Comparison of ENCODE assay signal across 8 mouse cellular contexts in the genomic region with DNA sequence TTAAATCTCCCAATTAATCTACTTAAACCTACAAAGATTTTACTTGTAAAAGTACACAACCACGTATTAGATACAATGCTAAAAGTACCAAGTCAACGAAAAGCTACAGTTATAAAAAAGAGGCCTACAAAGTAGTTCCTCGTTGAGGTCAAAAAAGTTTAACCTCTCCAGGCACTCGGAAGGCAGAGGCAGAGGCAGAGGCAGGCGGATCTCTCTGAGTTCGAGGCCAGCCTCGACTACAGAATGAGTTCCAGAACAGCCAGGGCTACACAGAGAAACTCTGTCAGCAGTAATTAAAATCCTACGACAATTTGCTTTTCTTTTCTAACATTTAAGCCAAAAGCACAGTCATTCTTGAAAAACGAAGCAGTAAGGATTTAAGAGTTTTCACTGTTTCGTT. TPM values are rescaled to one million over a fixed set of nuclear protein-coding genes. Genes with fewer than 3 reads are reported as not detected.
DNase-seq lines count a peak whose midpoint lies in the region; ATAC-seq and TF ChIP-seq lines count a peak whose summit lies in the region.

No protein-coding gene starts in this region.

- no peaks in the 10 kb centered on the region for H3K27me3 ChIP-seq in heart, embryonic 10.5 days (ENCODE audit: insufficient read depth, poor library complexity, severe bottlenecking)
- H3K27me3 ChIP-seq in ES-Bruce4 (ENCODE audit: control insufficient read depth, insufficient read depth, low read length, poor library complexity, severe bottlenecking): no peaks in the 10 kb centered on the region
- H3K27me3 ChIP-seq in hindbrain, embryonic 11.5 days (ENCODE audit: control insufficient read depth, insufficient read depth, low read length): no peaks in the 10 kb centered on the region
- H3K27me3 ChIP-seq in midbrain, embryonic 11.5 days (ENCODE audit: control insufficient read depth, insufficient read depth, low read length): no peaks in the 10 kb centered on the region

- H3K4me1 ChIP-seq in heart, embryonic 10.5 days: peaks cover 5% of the 10 kb centered on the region; the same call in 1 of the 2 replicates
- peaks cover 2% of the 10 kb centered on the region for H3K4me1 ChIP-seq in ES-Bruce4 (ENCODE audit: control insufficient read depth, insufficient read depth, low read length)
- no peaks in the 10 kb centered on the region for H3K4me1 ChIP-seq in hindbrain, embryonic 11.5 days (replicated peaks; ENCODE audit: control insufficient read depth, insufficient read depth, low read length)
- H3K4me1 ChIP-seq in midbrain, embryonic 11.5 days (ENCODE audit: control insufficient read depth, insufficient read depth, low read length): peaks cover 11% of the 10 kb centered on the region

- H3K27ac ChIP-seq in heart, embryonic 10.5 days: peak overlapping the region; percentile 99; the same call in 1 of the 2 replicates
- no peak overlapping the region for H3K27ac ChIP-seq in ES-Bruce4 (ENCODE audit: insufficient read depth, low read length)
- no peak overlapping the region for H3K27ac ChIP-seq in hindbrain, embryonic 11.5 days (ENCODE audit: low read depth, low read length)
- no peak overlapping the region for H3K27ac ChIP-seq in midbrain, embryonic 11.5 days (ENCODE audit: low read depth, low read length)

- peak overlapping the region; percentile 40 for H3K4me2 ChIP-seq in hindbrain, embryonic 11.5 days (replicated peaks; ENCODE audit: low read depth, low read length)
- peak overlapping the region; percentile 58 for H3K4me2 ChIP-seq in midbrain, embryonic 11.5 days

- no peak for TF ChIP-seq EP300 in ES-Bruce4 (IDR thresholded peaks at IDR 0.05; ENCODE audit: insufficient read depth, low read depth, low read length)

- ATAC-seq in hindbrain, embryonic 11.5 days (ENCODE audit: low FRiP score): no peak
- no peak for ATAC-seq in midbrain, embryonic 11.5 days (ENCODE audit: low FRiP score)

- DNase-seq in heart, embryonic 10.5 days (ENCODE audit: low spot score): no peak
- DNase-seq in heart, postnatal 25 days (ENCODE audit: low spot score): no peak
- DNase-seq in hindbrain, embryonic 11.5 days (ENCODE audit: low spot score): peak; percentile 40
- DNase-seq in midbrain, embryonic 11.5 days (ENCODE audit: low spot score, missing footprints): peak; percentile 88
- no peak for DNase-seq in urinary bladder, postnatal 25 days (ENCODE audit: low spot score)
- no peak for DNase-seq in right cerebral cortex, postnatal 4 days
- DNase-seq in layer of hippocampus, adult 8-10 months (ENCODE audit: low spot score in 2 of 2): no peak

- no peaks in the 10 kb centered on the region for H3K9me3 ChIP-seq in heart, embryonic 10.5 days
- no peaks in the 10 kb centered on the region for H3K9me3 ChIP-seq in ES-Bruce4 (replicated peaks; ENCODE audit: control insufficient read depth, insufficient read depth, low read length, poor library complexity, severe bottlenecking)
- no peaks in the 10 kb centered on the region for H3K9me3 ChIP-seq in hindbrain, embryonic 11.5 days (ENCODE audit: control insufficient read depth, low read length)
- H3K9me3 ChIP-seq in midbrain, embryonic 11.5 days (ENCODE audit: control insufficient read depth, low read length): no peaks in the 10 kb centered on the region

- no peak for TF ChIP-seq CTCF in ES-Bruce4 (IDR thresholded peaks at IDR 0.05; ENCODE audit: low read depth, low read length)

- TF ChIP-seq POLR2A in ES-Bruce4 (IDR thresholded peaks at IDR 0.05; ENCODE audit: insufficient read depth, low read length): no peak

- H3K4me3 ChIP-seq in heart, embryonic 10.5 days: peak overlapping the region; percentile 97
- peak overlapping the region; percentile 70 for H3K4me3 ChIP-seq in ES-Bruce4 (ENCODE audit: low read depth, low read length)
- peak overlapping the region; percentile 100 for H3K4me3 ChIP-seq in hindbrain, embryonic 11.5 days (ENCODE audit: low read depth, low read length)
- H3K4me3 ChIP-seq in midbrain, embryonic 11.5 days (ENCODE audit: low read depth, low read length): peak overlapping the region; percentile 99

- peak overlapping the region; percentile 98 for H3K9ac ChIP-seq in ES-Bruce4 (ENCODE audit: low read depth, poor library complexity, severe bottlenecking)
- H3K9ac ChIP-seq in hindbrain, embryonic 11.5 days (ENCODE audit: low read depth, low read length): peak overlapping the region; percentile 100; the same call in 1 of the 2 replicates
- peak overlapping the region; percentile 100 for H3K9ac ChIP-seq in midbrain, embryonic 11.5 days (ENCODE audit: low read length)

- intact Hi-C loops in heart, postnatal 25 days (cut with DNase I): loop anchor here (10.0 kb wide), 1 partner anchor 310 kb away; the partner anchor contains the start of gene Cct2

- 24% methylated on average over 10 of the region's 10 CpGs for WGBS in heart, embryonic 10.5 days
- 28% methylated on average over 10 of the region's 10 CpGs for WGBS in hindbrain, embryonic 11.5 days
- WGBS in midbrain, embryonic 11.5 days: 31% methylated on average over 10 of the region's 10 CpGs

- no peaks in the 10 kb centered on the region for H3K36me3 ChIP-seq in heart, embryonic 10.5 days
- H3K36me3 ChIP-seq in ES-Bruce4 (ENCODE audit: control insufficient read depth, insufficient read depth, low read length, poor library complexity, severe bottlenecking): no peaks in the 10 kb centered on the region
- H3K36me3 ChIP-seq in hindbrain, embryonic 11.5 days (ENCODE audit: control insufficient read depth, insufficient read depth, low read length): no peaks in the 10 kb centered on the region
- no peaks in the 10 kb centered on the region for H3K36me3 ChIP-seq in midbrain, embryonic 11.5 days (ENCODE audit: control insufficient read depth, insufficient read depth, low read length)

RNA-seq across cellular contexts. Expression of gene Cpsf6, which starts 4.7 kb away (rescaled TPM):
- 128 and 138 TPM in 2 replicates for polyA plus RNA-seq in heart, embryonic 10.5 days (2016; fragmentation: Nextera tagmentation; extraction: Ambion mirVana)
- 10 to 100 TPM; 27.9 to 35.2 TPM for total RNA-seq in heart, postnatal 25 days (2021)
- 205 and 225 TPM in 2 replicates for polyA plus RNA-seq in ES-Bruce4 (2011; ENCODE audit: insufficient read depth, insufficient read length, low read depth, missing spikeins)
- polyA plus RNA-seq in hindbrain, embryonic 11.5 days (2014; fragmentation: Nextera tagmentation; extraction: Ambion mirVana): 230 and 231 TPM in 2 replicates
- polyA plus RNA-seq in midbrain, embryonic 11.5 days (2014; fragmentation: Nextera tagmentation; extraction: Ambion mirVana): 235 and 238 TPM in 2 replicates
- 100 to 1,000 TPM; 104 to 124 (median 117) TPM for total RNA-seq in layer of hippocampus, adult 8-10 months (2022)

Comparison
In these comparisons a context has a peak if more than half of its experiments do, and no peak if none do; other contexts are left out.
1. DNase-seq: peak in hindbrain, embryonic 11.5 days (single experiment) and midbrain, embryonic 11.5 days (single experiment); none in heart, embryonic 10.5 days (single experiment), heart, postnatal 25 days (single experiment), urinary bladder, postnatal 25 days (single experiment), right cerebral cortex, postnatal 4 days (single experiment) and layer of hippocampus, adult 8-10 months (0 of 2).
2. Peak in every context shown above with its lines, with median percentiles within 50 percentile points of each other: H3K4me3 ChIP-seq and H3K9ac ChIP-seq.